Mouse (Mus musculus) olfactory bulb, adult 2 months (tissue): Measurements from ENCODE around the gene Zfp61.

ENCODE experiments used
- CTCF ChIP-seq: fragments of 200-500 bp; IDR thresholded peaks from 2 replicates; pipeline ENCODE4 v1.5.1; 2012; ENCODE audit warnings: low read depth, mild to moderate bottlenecking, low read length, moderate library complexity; ENCODE audit not compliant: insufficient read depth
- POLR2A ChIP-seq: fragments of 200-500 bp; IDR thresholded peaks from 2 replicates; pipeline ENCODE4 v1.6.1; 2012; ENCODE audit warnings: mild to moderate bottlenecking, low read depth, low read length, moderate library complexity; ENCODE audit not compliant: insufficient read depth

DNA sequence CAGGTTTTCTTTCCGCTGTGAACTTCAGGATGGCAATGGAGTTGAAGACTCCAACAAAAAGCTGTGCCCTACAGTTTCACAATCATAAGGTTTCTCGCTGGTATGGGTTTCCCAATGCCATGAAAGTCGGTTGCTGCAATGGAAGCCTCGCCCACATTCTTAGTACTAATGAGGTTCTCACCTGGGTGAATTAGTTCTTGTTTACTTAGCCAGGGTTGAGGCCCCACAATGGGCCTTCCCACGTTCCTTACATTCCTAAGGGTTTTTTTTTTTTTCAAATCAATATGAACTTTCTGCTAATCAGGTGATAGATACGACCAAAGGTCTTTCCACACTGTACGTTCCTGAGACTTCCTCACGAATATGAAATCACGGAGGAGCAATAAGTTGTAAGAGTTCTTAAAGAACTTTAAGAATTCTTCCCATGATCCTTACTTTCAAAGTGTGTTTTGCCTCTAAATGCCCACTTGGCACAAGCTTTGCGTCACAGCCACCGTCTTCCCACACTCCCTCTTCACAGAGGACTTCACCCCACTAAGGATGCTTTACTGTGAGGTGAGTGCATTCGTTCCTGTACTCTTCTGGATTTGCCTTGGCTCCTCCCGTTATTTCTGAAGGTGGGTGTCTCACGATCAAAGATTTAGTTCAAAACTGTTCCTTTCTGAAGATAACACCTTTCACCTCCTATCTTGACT lies 26.4 kb upstream of the Zfp61 start:
- TF ChIP-seq CTCF (no peak), POLR2A (no peak)
